Mouse (Mus musculus) liver, embryonic 15.5 days (tissue): ENCODE results near the gene Cfap54. TPM values are rescaled to one million over a fixed set of nuclear protein-coding genes. Genes with fewer than 3 reads are reported as not detected.

Experiments used
- ATAC-seq: fragments of 200-750 bp; cut with Nextera tagmentation; 2 replicates; pipeline ENCODE4 v1.8.0; 2017; ENCODE audit warnings: moderate number of reproducible peaks, mild to moderate bottlenecking, moderate library complexity; ENCODE audit not compliant: insufficient read depth
- H3K27ac ChIP-seq: fragments of 300-500 bp; sonication (generic); replicated peaks from 2 replicates; pipeline ENCODE4 v1.5.1; 2015; ENCODE audit warnings: mild to moderate bottlenecking, inconsistent platforms
- H3K27me3 ChIP-seq: fragments of 300-500 bp; sonication (generic); 2 replicates; pipeline ENCODE4 v1.6.1; 2015; ENCODE audit warnings: mild to moderate bottlenecking, inconsistent platforms
- H3K36me3 ChIP-seq: fragments of 300-500 bp; sonication (generic); replicated peaks from 2 replicates; pipeline ENCODE4 v1.6.1; 2015; ENCODE audit warnings: moderate library complexity, mild to moderate bottlenecking, inconsistent platforms
- H3K4me1 ChIP-seq: fragments of 300-500 bp; sonication (generic); replicated peaks from 2 replicates; pipeline ENCODE4 v1.6.1; 2015; ENCODE audit warnings: inconsistent platforms
- H3K4me2 ChIP-seq: fragments of 300-500 bp; sonication (generic); 2 replicates; pipeline ENCODE4 v1.6.1; 2015; ENCODE audit warnings: moderate library complexity, mild to moderate bottlenecking, inconsistent platforms
- H3K4me3 ChIP-seq: fragments of 300-500 bp; sonication (generic); replicated peaks from 2 replicates; pipeline ENCODE4 v1.5.1; 2015; ENCODE audit warnings: mild to moderate bottlenecking, inconsistent platforms
- H3K9ac ChIP-seq: fragments of 300-500 bp; sonication (generic); 2 replicates; pipeline ENCODE4 v1.6.1; 2015; ENCODE audit warnings: moderate library complexity, mild to moderate bottlenecking, inconsistent platforms
- H3K9me3 ChIP-seq: fragments of 300-500 bp; sonication (generic); replicated peaks from 2 replicates; pipeline ENCODE4 v1.6.1; 2016; ENCODE audit warnings: inconsistent platforms
- whole genome bisulfite sequencing: fragments of 180-500 bp; shearing (Covaris S2); methylation state at CpG from one replicate; pipeline ENCODE4 v1.1.7; 2015; ENCODE audit warnings: mixed read lengths; ENCODE audit not compliant: insufficient replicate concordance; 5-methylcytosine and 5-hydroxymethylcytosine counted together
- polyA plus RNA-seq: library from polyadenylated mRNA; unstranded; fragments of >200 nt; fragmentation: Nextera tagmentation; extraction: Ambion mirVana; gene quantifications from 2 replicates; pipeline ENCODE4 v1.2.1, GENCODE M21; 2015

Gene Cfap54
- polyA plus RNA-seq, 1 experiment from 2014 or later: 0.18 TPM

DNA sequence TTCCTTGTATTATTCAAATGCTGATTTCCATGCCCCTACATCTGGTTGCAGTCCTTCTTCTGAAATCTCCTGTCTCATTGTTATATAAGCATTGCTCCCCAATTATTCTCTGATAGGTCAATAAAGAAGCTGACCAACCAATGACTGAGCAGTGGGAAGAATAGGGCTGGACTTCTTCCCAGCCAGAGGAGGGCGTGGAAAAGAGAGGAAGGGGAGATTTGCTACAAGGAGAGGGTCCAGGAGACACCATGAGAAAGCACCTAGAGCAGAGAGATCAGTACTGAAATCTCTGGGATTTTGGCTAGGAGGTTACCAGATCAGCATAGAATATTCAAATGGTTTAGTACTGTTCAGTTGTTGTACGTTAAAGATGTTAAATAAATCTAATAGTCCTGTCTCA, 244.4 kb downstream of the Cfap54 start:
- WGBS: 54% methylated on average over 2 of the region's 2 CpGs

DNA sequence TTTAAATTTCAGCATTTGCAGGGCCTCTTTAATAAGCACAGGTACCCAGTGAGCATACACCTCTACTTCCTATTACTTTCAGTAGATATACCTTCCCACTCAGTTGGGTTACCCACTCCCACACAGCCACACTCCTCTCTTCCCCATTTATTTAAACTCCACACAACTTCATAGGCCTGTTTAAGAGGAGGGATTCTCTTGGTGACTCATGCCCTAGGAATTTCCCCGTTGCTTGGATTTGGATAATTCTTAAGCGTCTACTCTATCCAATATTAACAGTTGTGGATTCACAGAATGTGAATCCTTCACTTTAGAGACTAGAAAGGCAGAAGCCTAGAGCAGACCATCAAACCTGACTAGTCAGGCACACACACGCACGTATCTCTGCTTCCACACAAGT, 259.9 kb downstream of the Cfap54 start:
- Histone ChIP-seq H3K4me3 (no peak overlapping the region), H3K4me2 (no peak overlapping the region), H3K9me3 (no peaks in the 10 kb centered on the region), H3K27me3 (no peaks in the 10 kb centered on the region), H3K4me1 (no peaks in the 10 kb centered on the region), H3K36me3 (no peaks in the 10 kb centered on the region), H3K9ac (no peak overlapping the region), H3K27ac (no peak overlapping the region)
- ATAC-seq: no peak
- 68% methylated on average over 4 of the region's 4 CpGs for WGBS

More for the DNA sequence above, 244.4 kb downstream of the Cfap54 start:
- no peak overlapping the region for H3K9ac ChIP-seq
- H3K36me3 ChIP-seq: no peaks in the 10 kb centered on the region
- no peaks in the 10 kb centered on the region for H3K27me3 ChIP-seq
- no peak overlapping the region for H3K4me3 ChIP-seq
- H3K27ac ChIP-seq: no peak overlapping the region
- H3K4me2 ChIP-seq: no peak overlapping the region
- H3K9me3 ChIP-seq: no peaks in the 10 kb centered on the region
- no peak for ATAC-seq
- H3K4me1 ChIP-seq: no peaks in the 10 kb centered on the region

- Histone ChIP-seq H3K27me3 (no peaks in the 10 kb centered on the region), H3K27ac (no peak overlapping the region), H3K4me3 (no peak overlapping the region), H3K4me2 (no peak overlapping the region), H3K9ac (no peak overlapping the region), H3K4me1 (no peaks in the 10 kb centered on the region), H3K9me3 (no peaks in the 10 kb centered on the region), H3K36me3 (no peaks in the 10 kb centered on the region)
- ATAC-seq: no peak
- 39% methylated on average over 5 of the region's 5 CpGs for WGBS
Observed at GRCm38 (mm10) chr10:92818190-92818589, 263.2 kb downstream of the Cfap54 start.

DNA sequence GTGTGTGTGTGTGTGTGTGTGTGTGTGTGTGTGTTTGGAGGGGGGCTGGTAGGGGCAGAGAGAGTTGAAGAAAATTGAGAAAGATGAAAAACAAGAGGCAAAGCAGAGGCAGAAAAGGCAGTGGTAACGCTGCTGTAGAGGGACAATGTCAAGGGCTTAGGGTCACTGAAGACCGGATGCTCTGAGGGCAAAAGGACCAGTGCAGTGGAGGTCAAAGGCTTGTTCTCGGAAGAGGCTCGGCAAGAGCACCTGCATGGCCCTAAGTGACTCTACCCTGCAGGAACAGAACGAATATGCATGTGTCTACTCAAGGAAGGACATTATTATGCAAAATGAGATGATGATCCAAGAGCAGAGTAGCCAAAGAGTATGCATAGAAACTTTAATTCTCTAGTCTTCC, 264.5 kb downstream of the Cfap54 start:
- no peak for ATAC-seq
- H3K27me3 ChIP-seq: no peaks in the 10 kb centered on the region
- no peak overlapping the region for H3K9ac ChIP-seq
- no peaks in the 10 kb centered on the region for H3K36me3 ChIP-seq
- no peak overlapping the region for H3K4me2 ChIP-seq
- H3K27ac ChIP-seq: no peak overlapping the region
- 61% methylated on average over 5 of the region's 5 CpGs for WGBS
- H3K4me1 ChIP-seq: no peaks in the 10 kb centered on the region
- H3K4me3 ChIP-seq: no peak overlapping the region
- H3K9me3 ChIP-seq: no peaks in the 10 kb centered on the region

DNA sequence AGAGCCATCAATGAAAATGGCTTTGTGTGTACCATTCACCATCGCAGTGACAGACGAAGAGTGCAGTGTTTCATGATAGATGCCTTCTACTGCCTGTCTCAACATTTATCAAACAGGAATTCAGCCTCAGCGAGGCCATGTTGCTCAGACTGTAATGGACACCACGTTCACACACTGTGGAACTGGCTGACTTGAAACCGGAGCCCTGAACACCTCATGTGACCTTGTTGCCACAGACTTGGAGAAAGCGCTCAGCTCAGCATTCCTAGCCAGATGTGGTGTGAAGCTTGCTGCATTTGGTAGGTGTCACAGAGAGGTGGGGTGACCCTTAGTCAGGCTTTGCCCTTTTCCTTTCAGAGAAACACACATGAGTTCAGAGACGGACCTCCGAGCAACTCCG, 270.5 kb downstream of the Cfap54 start:
- Histone ChIP-seq H3K9me3 (no peaks in the 10 kb centered on the region), H3K4me3 (no peak overlapping the region), H3K4me1 (no peaks in the 10 kb centered on the region), H3K27me3 (no peaks in the 10 kb centered on the region), H3K9ac (no peak overlapping the region), H3K36me3 (no peaks in the 10 kb centered on the region), H3K4me2 (no peak overlapping the region), H3K27ac (no peak overlapping the region)
- no peak for ATAC-seq
- WGBS: 73% methylated on average over 9 of the region's 9 CpGs

GRCm38 (mm10) chr10:92791908-92792307, 289.5 kb downstream of the Cfap54 start:
- Histone ChIP-seq H3K27me3 (no peaks in the 10 kb centered on the region), H3K4me1 (no peaks in the 10 kb centered on the region), H3K4me2 (no peak overlapping the region), H3K36me3 (no peaks in the 10 kb centered on the region), H3K4me3 (no peak overlapping the region), H3K9ac (no peak overlapping the region), H3K9me3 (no peaks in the 10 kb centered on the region), H3K27ac (no peak overlapping the region)
- WGBS: 68% methylated on average over 10 of the region's 10 CpGs
- no peak for ATAC-seq

GRCm38 (mm10) chr10:92791531-92791900, 289.9 kb downstream of the Cfap54 start:
- H3K4me2 ChIP-seq: no peak overlapping the region
- no peaks in the 10 kb centered on the region for H3K4me1 ChIP-seq
- no peak for ATAC-seq
- no peak overlapping the region for H3K4me3 ChIP-seq
- H3K27me3 ChIP-seq: no peaks in the 10 kb centered on the region
- no peak overlapping the region for H3K27ac ChIP-seq
- 69% methylated on average over 9 of the region's 9 CpGs for WGBS
- H3K9me3 ChIP-seq: no peaks in the 10 kb centered on the region
- no peak overlapping the region for H3K9ac ChIP-seq
- no peaks in the 10 kb centered on the region for H3K36me3 ChIP-seq

DNA sequence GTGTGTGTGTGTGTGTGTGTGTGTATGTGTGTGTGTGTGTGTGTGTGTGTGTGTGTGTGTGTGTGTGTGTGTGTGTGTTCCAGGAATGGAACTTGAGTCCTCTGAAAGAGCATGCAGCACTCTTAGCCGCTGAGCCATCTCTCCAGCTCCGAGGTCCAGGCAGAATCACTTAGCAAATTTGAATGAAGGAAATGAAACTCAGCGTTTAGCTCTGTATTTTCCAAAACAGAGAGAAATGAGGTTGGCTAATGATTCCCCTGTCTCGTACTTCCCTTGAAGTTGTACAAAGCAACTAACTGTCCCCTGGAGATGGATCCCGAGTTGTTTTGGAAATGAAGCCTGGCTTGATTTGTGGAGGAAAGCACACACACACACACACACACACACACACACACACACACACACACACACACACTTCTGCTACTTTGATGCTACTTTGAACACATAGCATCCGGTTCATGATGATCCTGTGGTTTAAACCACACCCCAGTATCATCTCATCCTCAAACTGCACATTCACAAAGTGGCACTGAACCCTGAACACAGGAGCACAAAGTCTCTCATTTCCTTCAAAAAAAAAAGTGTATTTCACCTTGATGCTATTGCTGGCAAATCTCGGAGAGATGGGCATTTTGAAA, 290.4 kb downstream of the Cfap54 start:
- no peak overlapping the region for H3K4me3 ChIP-seq
- H3K9ac ChIP-seq: no peak overlapping the region
- no peaks in the 10 kb centered on the region for H3K9me3 ChIP-seq
- 55% methylated on average over 7 of the region's 7 CpGs for WGBS
- no peak for ATAC-seq
- H3K27ac ChIP-seq: no peak overlapping the region
- H3K36me3 ChIP-seq: no peaks in the 10 kb centered on the region
- no peaks in the 10 kb centered on the region for H3K27me3 ChIP-seq
- no peak overlapping the region for H3K4me2 ChIP-seq
- no peaks in the 10 kb centered on the region for H3K4me1 ChIP-seq

- ATAC-seq: no peak
Observed at GRCm38 (mm10) chr10:92790247-92790646, 291.2 kb downstream of the Cfap54 start.

DNA sequence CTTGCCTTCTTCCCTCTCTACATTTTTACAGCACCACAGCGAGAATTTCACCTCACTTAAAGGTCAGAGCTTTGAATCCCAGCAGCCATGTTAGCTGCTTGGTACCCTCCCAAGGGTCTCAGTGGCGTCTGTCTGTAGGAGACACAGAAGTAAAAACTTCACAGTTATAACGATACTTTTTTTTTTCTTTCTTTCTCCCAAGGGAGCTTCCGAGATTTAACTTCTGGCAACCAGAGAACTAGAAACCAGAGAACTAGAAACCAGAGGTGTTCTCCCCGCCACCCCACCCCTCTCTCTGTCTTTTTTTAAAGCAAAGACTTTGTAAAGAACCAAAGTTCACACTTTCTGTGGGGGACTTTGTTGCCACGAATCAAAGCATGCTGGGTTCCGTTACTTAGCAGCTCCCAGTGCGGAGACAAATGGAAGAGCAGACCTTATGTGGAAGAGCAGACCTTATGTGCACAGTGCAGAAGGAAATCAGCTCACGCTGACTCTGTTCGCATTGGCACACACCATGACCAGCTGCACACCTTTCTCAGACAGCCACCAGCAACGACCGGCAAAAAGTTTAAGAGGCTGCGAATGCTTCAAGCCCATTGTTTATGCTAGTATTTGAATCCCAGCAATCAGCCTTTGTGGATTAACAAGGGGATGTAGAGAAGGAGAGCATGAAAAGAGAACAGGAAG, 292.9 kb downstream of the Cfap54 start:
- Histone ChIP-seq H3K4me2 (no peak overlapping the region), H3K9me3 (no peaks in the 10 kb centered on the region), H3K27me3 (no peaks in the 10 kb centered on the region), H3K27ac (no peak overlapping the region), H3K9ac (no peak overlapping the region), H3K4me1 (no peaks in the 10 kb centered on the region), H3K4me3 (no peak overlapping the region), H3K36me3 (no peaks in the 10 kb centered on the region)
- WGBS: 50% methylated on average over 13 of the region's 13 CpGs
- ATAC-seq: no peak

More at GRCm38 (mm10) chr10:92790247-92790646, 291.2 kb downstream of the Cfap54 start:
- Histone ChIP-seq H3K9ac (no peak overlapping the region), H3K27me3 (no peaks in the 10 kb centered on the region), H3K27ac (no peak overlapping the region), H3K4me1 (no peaks in the 10 kb centered on the region), H3K4me3 (no peak overlapping the region), H3K9me3 (no peaks in the 10 kb centered on the region), H3K4me2 (no peak overlapping the region), H3K36me3 (no peaks in the 10 kb centered on the region)
- 64% methylated on average over 2 of the region's 2 CpGs for WGBS

DNA sequence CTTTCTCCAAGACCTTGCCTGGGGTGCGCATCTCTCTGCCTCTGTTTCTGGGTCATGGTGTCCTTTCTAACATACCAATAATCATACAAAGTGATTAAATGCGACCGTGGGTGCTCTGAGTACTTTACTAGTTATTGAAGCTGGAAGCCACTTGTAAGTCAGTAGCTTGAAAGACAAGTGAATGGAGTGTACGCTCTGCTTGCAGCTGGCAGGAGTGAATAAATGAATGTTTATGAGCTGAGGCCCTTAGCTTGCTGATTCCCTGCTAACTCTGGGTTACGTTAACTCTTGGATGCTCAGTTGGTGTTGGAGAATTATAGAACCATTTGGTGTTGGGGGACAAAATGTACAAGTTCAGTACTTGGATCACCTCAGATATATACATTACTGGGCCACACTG, 298.7 kb downstream of the Cfap54 start:
- no peak for ATAC-seq
- Histone ChIP-seq H3K27ac (no peak overlapping the region), H3K36me3 (no peaks in the 10 kb centered on the region), H3K9me3 (no peaks in the 10 kb centered on the region), H3K4me3 (no peak overlapping the region), H3K27me3 (no peaks in the 10 kb centered on the region), H3K9ac (no peak overlapping the region), H3K4me2 (no peak overlapping the region), H3K4me1 (no peaks in the 10 kb centered on the region)
- 71% methylated on average over 5 of the region's 5 CpGs for WGBS

GRCm38 (mm10) chr10:92754359-92754758, 327.1 kb downstream of the Cfap54 start:
- no peak overlapping the region for H3K27ac ChIP-seq
- ATAC-seq: no peak

More at GRCm38 (mm10) chr10:92754359-92754758, 327.1 kb downstream of the Cfap54 start:
- Histone ChIP-seq H3K4me3 (no peak overlapping the region), H3K9me3 (no peaks in the 10 kb centered on the region), H3K36me3 (no peaks in the 10 kb centered on the region), H3K27me3 (no peaks in the 10 kb centered on the region), H3K4me1 (no peaks in the 10 kb centered on the region), H3K9ac (no peak overlapping the region), H3K4me2 (no peak overlapping the region)
- WGBS: 71% methylated on average over 5 of the region's 5 CpGs
